Mouse (Mus musculus) thymus, postnatal 14 days (tissue): ENCODE results near the gene Med12l.

Experiments used
- DNase-seq: peaks from one replicate; pipeline ENCODE4 v3.0.0; 2021

The Med12l gene

DNA sequence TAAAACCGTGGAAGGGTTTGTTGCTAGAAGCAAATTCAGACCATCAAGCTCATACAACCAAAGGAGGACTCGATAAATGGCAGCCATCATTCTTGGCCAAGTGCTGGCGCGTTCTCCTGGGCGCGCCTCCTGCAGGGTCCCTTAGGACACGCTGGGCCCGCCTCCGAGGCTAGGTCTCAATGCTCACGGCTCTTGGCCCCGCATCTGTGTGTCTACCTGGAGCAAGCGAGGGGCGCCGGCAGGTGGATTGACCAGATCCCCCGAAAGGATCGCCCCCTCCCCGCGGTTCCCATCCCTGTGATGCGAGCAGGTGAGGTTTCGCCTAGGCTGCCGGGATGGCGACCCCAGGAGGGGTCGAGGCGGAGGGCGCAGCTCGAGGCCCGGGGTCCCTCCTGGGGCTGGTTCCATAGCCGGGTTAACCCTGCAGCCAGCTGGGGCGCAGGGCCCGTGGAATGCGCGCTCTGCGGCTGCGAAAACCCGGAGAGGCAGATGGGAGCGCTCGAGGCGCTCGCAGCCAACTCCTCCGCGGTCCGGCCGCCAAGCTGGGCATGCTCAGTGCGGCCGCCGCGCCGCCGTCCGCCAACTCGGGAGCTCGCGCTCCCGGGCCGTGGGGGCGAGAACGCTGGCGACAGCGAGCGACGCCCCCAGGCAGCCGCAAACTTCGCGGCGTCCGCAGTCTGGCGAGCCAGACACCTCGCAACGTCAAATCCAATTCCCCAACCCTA lies at the start of gene Med12l:
Med12l (plus strand) TSS at position 555 of the 725 bp plus-strand sequence.
- DNase-seq: peak; percentile 61

DNA sequence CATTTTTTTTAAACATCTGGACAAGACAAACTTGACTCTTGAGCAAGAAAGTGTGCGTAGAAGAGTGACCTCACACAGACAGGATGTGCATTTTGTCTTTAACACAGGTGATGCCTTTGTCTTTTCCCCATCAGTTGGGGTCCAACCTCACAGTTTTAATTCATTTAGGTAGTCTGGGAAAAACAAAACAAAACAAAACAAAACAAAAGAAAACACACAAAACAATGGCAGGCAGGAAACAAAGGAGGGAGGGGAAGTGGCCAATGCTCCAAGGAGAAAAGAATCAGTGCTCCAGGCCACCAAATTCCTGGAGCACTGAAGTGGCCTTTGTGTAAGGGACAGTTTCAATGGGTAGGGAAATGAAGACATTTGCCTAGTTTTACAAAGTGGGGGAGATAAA lies 44.5 kb upstream of the Med12l start:
- no peak for DNase-seq

DNA sequence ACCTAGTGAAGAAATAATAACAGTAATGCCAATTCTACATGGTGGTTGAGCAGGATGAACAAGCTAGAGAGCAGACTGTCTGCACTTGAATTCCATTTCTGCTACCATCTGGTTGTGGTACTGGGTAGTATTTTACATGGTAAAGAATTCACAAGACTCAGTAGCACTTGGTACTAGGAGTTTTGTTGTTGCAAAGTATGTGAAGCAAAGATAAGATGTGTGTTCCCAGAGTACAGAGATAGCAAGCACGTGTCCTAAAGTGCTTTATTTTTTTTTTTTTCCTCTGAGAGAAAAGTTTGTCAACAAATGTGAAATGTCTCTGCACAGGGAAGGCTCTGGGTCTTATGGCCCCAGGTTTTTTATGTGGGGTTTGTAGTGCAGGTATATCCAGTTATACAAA lies 28.2 kb upstream of the Med12l start:
- DNase-seq: no peak

DNA sequence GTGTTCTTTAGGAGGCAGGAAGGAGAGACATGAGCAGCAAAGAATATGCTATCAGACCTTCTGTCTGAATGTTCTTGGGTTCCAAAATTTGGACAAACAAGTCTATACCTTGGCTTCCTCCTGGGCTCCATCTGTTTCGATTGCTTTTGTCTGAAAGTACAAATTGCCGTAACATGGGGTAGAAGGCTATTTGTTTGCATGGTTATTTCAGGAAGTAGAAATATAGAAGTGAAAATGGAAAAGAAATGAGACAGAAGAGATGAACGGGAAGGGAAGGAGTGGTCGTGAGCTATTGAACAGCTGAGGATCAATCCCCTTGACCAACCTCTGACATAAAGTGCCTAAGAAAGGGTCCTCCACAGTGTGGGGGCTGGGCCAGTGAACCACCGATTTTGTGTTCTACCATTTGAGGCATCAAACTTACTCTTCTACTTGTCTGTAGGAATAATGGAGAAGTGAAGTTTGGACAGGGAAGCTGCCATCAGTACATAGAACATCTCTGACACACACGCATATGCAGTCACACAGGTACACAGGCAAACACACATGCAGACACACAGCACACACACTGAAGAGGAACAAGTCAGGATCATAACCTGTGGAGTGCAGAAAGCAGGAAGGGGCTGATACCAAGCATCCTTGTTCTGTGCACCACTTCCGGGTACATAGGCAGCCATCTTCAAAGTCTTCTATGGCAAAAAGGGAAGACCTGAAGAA lies 27.6 kb upstream of the Med12l start:
- no peak for DNase-seq

DNA sequence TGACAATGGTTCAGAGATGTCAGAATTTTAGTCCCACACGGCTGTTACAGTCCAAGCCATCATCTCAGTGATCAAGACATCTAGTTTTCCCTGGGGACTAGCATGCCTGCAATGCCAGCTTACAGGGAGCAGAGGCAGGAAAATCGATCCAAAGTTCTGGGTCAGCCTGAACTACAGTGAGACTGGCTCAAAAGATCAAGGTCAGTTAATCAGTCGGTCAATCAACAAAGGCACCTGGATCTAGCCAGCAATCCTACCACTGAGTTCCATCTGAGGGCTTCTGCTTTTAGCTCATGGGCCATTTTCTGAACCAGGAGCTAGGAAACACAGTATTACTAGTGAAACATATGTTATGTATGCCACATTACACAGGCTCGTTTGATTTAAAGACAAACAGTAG lies 25.0 kb upstream of the Med12l start:
- no peak for DNase-seq

DNA sequence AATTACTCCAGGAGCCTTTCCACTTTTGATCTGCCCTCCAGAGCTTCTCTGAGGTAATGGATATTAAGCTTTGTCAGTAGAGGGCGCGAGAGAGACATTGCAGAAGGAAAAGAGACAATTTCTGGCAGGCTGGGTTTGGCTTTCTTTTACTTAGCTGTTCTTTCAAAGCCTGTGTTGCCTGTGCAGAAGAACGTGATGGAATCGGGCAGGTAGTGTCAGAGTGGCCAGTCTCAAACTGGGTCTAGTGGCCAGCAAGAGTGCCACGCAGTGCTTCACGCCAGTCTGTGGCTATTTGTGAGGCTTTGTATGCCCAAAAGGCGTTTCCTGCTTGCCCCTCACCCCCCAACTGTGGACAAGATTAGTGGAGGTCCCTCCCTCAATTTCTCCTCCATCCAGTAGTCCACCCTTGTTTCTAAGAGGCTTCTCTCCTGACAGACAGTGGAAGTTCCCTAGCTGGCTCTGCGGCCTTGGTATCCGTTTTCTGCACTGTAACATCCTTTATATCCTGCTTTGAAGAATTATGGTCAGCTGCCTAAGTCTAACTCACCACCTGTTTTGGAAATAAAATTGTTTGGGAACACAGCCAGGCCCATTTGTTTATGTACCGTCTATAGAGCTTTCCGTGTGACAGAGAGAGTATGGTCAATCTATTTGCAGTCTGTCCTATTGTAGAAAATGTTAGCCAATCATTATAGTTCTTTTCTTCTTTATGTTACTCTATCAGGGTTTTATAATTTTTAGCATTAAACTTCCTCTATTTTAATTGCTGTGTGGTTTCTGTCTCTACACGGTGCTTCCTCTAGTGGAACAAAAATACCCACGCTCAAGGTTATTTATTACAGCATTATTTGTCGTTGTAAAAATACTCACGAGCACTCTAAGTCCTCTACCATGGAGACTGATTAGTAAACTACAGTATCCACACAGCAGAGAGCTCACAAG lies 22.5 kb upstream of the Med12l start:
- peak; percentile 77 for DNase-seq

DNA sequence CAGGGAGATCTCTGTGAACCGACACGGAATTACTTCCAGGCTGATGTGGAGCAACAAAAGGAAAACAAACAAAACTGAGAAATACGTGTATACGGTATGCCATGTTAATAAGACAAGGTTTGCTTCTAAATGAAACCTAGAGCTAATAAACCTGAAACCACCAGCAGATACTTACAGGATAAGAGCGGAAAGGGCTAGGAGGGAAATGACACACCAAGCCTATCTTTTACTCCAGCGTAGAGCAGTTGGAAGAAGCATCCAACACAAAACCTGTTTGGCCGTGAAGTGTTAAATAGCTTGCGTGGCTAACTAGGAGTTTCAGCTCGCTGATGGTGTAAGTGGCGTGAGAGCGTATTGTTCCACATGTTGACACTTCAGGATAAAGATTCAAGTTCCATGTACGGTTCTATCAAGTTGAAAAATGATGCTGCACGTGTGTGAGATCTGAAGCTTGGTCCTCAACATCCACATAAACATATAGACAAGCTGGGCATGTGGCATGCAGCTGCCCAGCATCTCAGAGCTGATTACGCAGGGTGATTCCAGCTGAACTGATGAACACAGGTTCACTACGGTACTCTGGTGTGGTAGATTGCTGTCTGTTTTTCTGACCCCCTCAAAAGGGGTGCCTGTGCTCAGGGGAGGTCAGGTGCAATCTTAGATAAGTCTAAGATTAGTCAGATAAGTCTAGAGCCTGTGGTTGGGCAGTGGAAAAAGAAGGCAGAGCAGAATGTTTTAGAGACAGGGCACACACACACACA lies 21.6 kb upstream of the Med12l start:
- DNase-seq: no peak

DNA sequence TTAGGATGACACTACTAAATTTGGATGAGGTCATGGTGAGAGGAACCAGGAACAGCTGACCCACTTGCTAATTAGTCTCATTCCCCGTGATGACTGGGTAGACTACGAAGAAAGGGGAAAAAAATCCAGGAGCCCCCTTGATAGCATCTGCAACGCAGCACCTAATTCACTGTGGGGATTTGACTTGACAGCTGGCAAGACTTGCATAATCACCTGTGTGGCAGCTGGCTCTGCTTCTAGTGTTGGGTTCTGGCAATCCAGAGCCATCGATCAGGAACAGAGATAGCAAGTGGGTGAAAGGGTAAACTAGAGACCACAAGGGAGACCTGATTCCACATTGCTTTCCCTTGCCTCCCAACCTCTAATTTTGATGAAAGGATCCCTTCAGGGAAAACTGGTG lies 19.8 kb upstream of the Med12l start:
- no peak for DNase-seq

DNA sequence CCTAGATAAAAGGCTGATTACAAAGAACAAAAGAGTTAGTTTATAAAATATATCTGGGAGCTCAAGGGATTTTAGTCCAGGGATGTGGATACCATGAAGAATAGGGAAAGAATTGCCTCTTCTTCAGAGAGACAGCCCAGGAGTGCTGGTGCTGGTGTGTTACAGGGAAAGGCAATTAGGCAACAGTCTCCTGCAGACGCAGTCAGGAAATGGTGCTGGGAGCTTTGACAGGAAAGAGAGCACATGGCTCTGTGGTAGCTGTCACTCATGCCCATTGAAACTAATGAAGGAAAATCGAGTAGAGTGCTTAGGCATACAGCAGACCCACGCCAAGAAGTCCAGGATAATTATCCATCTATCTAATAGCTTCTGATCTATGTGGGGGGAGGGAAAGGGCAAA lies 16.3 kb upstream of the Med12l start:
- no peak for DNase-seq

DNA sequence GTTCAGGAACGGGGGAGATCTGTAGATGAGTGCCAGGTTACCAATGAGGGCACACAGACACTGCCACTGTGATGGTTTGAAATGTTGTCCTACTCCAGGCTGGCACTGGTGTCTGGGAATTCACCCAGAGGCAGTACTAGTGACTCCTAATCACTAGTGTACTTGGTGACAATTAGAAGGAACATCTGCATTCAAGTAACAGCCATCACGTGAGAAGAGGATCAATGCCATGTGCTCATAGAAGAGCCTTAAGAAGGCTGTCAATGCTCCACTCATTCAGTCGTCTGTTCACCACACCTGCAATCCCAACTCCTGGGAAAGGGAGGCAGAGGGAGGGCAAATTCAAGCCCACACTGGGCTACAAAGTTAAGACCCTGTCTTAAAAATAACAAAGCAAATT lies 15.1 kb upstream of the Med12l start:
- no peak for DNase-seq

DNA sequence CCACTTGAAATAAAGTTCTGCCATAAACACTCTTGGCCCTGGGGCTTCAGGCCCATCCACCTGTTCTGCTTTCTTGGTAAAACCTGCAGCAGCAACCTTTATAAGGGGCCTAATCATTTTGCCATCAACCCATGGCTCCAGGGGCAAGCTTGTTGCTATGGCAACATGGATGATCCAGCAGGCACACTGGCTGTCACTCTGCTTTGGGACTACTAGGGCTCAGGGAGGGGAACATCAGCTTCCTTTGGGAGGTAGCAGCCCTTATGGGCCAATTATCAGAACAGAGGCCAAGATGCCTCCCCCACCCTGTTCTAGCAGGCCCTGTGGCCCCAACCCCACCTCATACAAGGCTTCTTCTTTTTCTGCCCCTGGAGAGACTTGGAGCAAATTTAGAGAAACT lies 13.5 kb upstream of the Med12l start:
- DNase-seq: no peak

DNA sequence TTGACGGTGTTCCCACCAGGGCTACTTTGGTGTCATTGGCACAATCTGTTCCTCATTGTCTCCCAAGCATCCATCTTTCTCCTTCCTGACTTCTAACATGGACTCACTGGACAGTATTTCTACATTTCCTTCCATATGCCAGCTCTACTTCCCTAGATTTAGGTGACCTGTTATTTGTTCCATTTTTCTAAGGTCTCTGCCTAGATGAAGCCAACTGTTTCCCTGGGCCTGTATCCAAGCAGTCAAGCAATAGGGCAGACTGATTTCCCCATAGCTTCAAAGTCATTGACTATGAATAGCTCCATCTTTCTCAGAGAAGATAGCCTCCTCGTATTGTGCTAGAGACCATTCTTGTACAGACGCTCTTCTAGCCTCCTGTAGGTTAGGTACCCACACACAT lies 12.0 kb upstream of the Med12l start:
- DNase-seq: no peak

DNA sequence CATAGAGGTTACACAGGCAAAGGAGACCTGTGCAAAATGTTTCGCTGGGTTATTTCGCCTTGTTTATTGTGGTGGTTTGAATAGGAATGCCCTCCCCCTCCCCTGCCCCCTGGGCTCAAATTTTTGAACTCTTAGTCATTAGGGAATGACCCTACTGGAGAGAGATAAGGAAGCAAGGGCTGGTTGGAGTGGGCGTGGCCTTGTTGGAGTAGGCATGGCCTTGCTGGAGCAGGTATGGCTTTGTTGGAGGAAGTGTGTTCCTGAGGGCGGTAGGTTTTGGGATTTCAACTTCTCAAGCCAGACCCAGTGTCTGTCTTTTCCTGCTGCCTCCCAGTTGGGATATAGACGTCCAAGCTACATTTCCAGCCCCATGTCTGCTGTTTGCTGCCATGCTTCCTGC lies 1.9 kb upstream of the Med12l start:
- DNase-seq: no peak

DNA sequence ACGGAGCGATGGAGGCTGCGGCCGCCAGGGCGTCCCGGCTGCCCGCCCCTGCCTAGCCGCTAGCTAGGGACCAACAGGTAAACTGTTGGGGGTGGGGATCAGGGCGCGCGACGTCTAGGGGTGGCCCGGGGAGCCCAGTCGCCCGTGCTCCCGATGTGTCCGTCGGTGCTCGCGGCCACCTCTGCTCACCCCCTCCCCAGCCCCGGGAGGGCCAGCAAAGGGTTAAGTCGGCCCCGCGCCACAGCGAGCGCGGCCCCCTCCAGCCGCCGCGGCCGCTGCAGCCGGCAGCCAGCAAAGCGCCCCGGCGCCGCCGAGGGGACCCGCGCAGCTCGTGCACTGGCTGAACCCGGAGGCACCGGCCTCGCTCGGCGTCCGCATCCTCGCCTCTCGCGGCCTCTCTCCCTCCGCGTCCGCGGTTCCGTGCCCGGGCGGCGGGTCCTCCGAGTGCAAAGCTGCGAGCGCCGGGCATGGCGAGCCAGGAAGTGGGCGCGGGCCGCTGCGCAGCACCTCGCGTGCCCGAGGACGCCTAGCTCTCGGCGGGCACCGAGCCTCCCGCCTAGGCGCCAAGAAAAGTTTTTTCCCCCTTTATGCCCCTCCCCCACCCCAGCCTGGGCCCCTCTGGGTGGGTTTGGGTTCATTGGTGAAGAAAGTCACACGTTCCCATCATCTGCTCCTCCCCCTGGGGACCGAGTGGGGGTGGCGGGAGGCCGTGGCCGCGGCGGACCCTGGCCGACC lies 538 bp downstream of the Med12l start:
- peak; percentile 60 for DNase-seq

DNA sequence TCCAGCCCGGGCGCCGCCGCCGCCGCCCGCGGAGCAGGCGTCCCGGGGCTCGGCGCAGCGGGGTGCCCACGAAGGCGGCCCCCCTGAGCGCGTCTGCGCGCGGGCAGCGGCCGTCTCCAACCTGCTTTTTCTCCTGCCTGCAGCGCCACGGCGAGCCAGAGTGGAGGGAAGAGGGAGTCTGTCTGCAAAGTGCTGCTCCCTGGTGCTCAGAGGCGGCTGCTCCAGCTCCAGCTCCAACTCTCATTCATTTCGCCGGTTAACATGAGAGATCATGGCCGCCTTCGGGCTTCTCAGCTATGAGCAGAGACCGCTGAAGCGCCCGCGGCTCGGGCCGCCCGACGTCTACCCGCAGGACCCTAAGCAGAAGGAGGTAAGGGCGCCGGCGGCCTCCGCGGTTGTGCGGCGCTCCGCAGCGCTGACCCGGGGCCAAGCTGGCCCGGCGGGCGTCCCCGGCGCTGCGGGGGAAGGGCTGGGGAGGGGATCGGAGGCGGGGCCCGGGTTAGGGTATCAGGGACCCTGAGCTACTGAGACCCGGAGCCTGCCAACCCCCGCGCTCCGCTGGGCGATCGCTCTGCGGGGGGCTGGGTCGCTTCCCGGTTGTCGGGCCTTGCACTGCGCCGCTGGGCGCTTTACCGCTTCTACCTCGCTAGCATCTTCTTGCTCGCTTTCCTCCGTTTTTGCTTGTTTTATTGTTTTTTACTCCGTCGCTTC lies 1.3 kb downstream of the Med12l start:
- peak; percentile 71 for DNase-seq

DNA sequence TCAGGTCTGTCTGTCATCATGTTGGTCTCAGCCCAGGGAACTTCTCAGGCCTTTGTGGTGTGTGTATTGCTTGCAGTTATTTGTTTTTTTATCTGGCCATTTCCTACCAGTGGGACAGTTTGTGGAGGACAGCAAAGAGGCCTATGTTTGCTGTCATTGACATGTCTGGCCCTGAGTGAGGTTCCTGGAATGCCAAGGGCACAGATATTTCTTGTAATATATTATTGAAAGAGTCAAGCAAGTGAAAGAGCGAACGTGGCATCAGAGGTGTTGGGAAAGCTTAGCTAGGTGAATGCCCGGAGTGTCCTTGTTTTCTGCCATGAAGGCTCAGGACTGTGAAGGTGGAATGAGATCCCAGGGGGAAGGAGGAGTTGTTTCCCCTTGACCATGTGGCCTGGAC lies 4.7 kb downstream of the Med12l start:
- no peak for DNase-seq

DNA sequence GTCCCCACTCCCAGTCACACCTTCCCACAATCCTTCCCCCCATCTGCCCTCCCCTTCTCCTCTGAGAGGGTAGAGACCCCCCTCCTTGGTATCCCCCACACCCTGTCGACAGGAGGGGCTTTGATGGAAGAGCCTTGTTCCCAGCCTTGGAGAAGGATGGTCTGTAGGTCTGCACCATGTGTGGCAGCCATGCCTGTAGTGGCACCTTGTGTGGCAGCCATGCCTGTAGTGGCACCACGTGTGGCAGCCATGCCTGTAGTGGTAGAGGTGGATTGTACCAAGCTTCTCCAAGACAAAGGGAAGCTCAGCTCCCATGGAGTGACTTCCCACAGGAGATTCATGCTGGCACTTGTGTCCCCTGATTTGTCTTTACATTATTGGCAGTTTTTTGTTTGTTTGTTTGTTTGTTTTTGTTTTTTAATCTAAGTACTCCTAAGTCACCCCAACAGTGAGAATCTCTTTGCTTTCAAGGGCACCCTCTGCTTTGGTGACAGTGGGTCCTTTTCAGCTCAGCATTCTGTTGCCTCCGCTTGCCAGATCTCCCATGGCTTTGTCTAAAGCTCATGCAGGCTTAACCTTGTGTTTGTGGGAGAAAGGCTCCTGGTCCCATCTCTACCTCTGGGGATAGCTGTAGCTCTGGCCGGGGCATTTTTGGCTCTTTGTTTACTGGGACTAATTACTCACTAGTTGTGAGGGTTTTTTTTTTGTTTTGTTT lies 10.2 kb downstream of the Med12l start:
- DNase-seq: no peak

DNA sequence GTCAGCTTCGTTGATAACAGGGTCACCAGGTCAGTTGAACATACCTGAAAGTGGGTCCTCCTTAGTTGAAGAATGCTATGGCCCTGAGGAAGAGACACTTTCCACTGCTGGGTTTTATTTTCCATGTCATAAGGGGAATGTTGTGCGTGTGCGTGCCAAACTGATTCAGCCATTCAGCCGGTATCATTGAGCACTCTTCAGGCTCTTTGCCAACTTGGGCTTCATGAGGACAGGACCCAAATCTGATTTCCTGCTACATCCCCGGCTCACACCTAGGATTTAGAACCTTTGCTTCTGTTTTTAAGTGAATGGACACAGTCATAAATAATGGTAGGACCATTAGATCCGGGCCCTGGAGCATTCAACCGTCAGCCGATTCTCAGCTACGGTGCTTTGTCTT lies 10.9 kb downstream of the Med12l start:
- DNase-seq: no peak

DNA sequence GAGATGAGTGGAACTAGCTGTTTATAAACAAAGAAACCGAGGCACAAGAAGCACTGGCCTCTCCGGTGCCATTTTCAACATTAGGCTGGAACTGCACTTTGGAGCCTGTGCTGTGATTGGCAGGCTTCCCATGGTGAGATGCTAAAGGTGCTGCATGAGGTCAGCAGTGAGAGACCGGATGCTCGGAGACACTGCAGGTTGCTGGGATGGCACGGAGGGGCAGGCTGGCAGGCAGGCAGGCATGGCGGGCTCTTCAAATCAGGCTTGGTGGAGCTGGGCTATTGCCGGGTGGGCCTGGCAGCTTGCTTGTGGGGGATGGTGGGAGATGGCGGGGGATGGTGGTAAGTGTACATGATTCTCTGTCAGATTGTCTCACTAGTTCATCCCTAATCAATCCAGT lies 15.6 kb downstream of the Med12l start:
- DNase-seq: no peak

DNA sequence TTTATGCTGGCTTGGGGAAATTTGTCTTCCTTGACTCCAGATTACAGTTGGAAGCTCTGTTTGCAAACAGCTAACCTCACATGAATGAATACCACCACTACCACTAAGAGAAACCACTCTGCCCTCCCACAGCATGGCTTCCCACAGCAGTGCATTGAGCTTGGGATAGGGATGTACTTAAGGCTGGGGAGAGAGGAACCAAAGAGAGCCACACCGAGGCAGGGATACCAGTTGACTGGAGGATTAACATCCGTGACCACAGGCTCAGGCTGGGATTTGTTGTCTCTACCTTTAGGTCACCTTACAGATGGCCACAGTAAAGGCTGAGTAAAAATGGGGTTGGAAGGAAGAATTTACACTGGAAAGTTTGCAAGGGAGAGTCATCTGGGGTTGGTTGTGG lies 16.6 kb downstream of the Med12l start:
- DNase-seq: no peak

DNA sequence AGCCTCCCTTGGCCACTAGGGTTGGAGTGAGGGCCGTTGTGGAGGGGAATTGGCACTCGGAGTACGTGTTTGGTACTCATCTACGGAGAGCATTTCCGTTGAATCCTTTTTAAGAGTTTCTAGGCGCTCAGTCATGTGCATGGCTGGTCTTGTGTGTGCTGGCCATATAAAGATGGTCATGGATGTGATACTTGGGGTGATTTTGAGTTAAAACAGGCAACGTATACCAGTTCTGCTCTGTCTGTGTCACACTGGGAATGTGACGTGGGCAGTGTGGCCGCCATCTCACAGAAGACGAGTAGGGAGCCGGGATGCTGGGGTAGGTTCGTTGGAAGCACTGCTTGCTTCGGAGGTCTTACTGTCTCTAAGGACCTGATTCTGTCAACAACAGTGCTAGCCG lies 17.3 kb downstream of the Med12l start:
- DNase-seq: no peak
